Mouse (Mus musculus) embryonic fibroblast, embryonic 13.5 days (primary cell): ENCODE measurements around the gene Vmn1r50. TPM values are rescaled to one million over a fixed set of nuclear protein-coding genes. Genes with fewer than 3 reads are reported as not detected.
"Not testable (repeated sequence)": the region's sequence is repeated elsewhere in the genome, so short reads cannot be mapped to it uniquely, and the experiment has no call there.

Experiments
- H3K27ac ChIP-seq: 2 replicates; pipeline ENCODE4 v1.5.1; 2012; ENCODE audit warnings: low read length, control low read depth, inconsistent platforms; ENCODE audit not compliant: insufficient read depth
- H3K4me1 ChIP-seq: 2 replicates; pipeline ENCODE4 v1.6.1; 2011; ENCODE audit warnings: low read length; ENCODE audit not compliant: control insufficient read depth, insufficient read depth
- H3K4me3 ChIP-seq: 2 replicates; pipeline ENCODE4 v1.5.1; 2011; ENCODE audit warnings: mild to moderate bottlenecking, control low read depth, low read length; ENCODE audit not compliant: insufficient read depth
- CTCF ChIP-seq: IDR thresholded peaks from 2 replicates; pipeline ENCODE4 v1.5.1; 2011; ENCODE audit warnings: mild to moderate bottlenecking, control low read depth, low read length, moderate library complexity, borderline replicate concordance; ENCODE audit not compliant: insufficient read depth
- POLR2A ChIP-seq: IDR thresholded peaks from 2 replicates; pipeline ENCODE4 v1.6.1; 2011; ENCODE audit warnings: low read depth, mild to moderate bottlenecking, control low read depth, low read length, moderate library complexity
- polyA plus RNA-seq: library from polyadenylated mRNA; stranded (reverse); fragments of >200 nt; gene quantifications from 2 replicates; pipeline ENCODE4 v1.2.4, GENCODE M21; 2011; ENCODE audit warnings: low read depth; ENCODE audit not compliant: missing spikeins, insufficient read length

Vmn1r50 gene
- not detected in 2 replicates for polyA plus RNA-seq

- TF ChIP-seq POLR2A: no peak
- TF ChIP-seq CTCF: no peak
- Histone ChIP-seq H3K4me1 (no peaks in the 10 kb centered on the region), H3K27ac (no peak within 1 kb of the TSS), H3K4me3 (no peak within 1 kb of the TSS)
These were observed at the start of gene Vmn1r50 for GRCm38 (mm10) chr6:90101130-90101529. Vmn1r50 (plus strand) TSS chr6:90101430.

- TF ChIP-seq CTCF: no peak
- TF ChIP-seq POLR2A: no peak
- H3K4me1 ChIP-seq: no peaks in the 10 kb centered on the region
- H3K27ac ChIP-seq: no peak within 1 kb of the TSS
- H3K4me3 ChIP-seq: no peak within 1 kb of the TSS
These were observed 22.8 kb upstream of the Vmn1r50 start, which contains the start of gene Vmn1r49 for GRCm38 (mm10) chr6:90078406-90078805. Vmn1r49 (minus strand) TSS chr6:90078506.

- H3K4me3 ChIP-seq: no peak overlapping the region
- H3K4me1 ChIP-seq: no peaks in the 10 kb centered on the region
- TF ChIP-seq CTCF (no peak), POLR2A (no peak)
- no peak overlapping the region for H3K27ac ChIP-seq
These were observed 664 bp upstream of the Vmn1r50 start for GRCm38 (mm10) chr6:90100566-90100965.

- not testable (repeated sequence) for H3K4me1 ChIP-seq, H3K27ac ChIP-seq, H3K4me3 ChIP-seq
These were observed 21.1 kb downstream of the Vmn1r50 start, which contains the start of gene Vmn1r51 for GRCm38 (mm10) chr6:90122296-90122695. Vmn1r51 (plus strand) TSS chr6:90122596.

Other genes starting within 250 kb of the Vmn1r50 start
- gene Vmn1r42, start 225.0 kb upstream of the Vmn1r50 start, polyA plus RNA-seq: not detected in 2 replicates
- gene Vmn1r43, start 225.0 kb upstream of the Vmn1r50 start, polyA plus RNA-seq: 0.10 TPM in 1 of 2 replicates, not detected in the other
- gene Vmn1r44, start 217.8 kb upstream of the Vmn1r50 start, polyA plus RNA-seq: not detected in 2 replicates
- gene Vmn1r45, start 160.8 kb upstream of the Vmn1r50 start, polyA plus RNA-seq: not detected in 2 replicates
- gene Vmn1r46, start 132.1 kb upstream of the Vmn1r50 start, polyA plus RNA-seq: not detected in 2 replicates
- gene Vmn1r47, start 85.3 kb upstream of the Vmn1r50 start, polyA plus RNA-seq: not detected in 2 replicates
- gene Vmn1r48, start 64.6 kb upstream of the Vmn1r50 start, polyA plus RNA-seq: not detected in 2 replicates
- gene Vmn1r49, start 22.9 kb upstream of the Vmn1r50 start, polyA plus RNA-seq: not detected in 2 replicates
- not detected in 2 replicates for gene Vmn1r51, start 21.2 kb downstream of the Vmn1r50 start, polyA plus RNA-seq
- gene Vmn1r52, start 73.4 kb downstream of the Vmn1r50 start, polyA plus RNA-seq: not detected in 2 replicates
- not detected in 2 replicates for gene V1ra8, start 101.4 kb downstream of the Vmn1r50 start, polyA plus RNA-seq
- not detected in 2 replicates for gene Vmn1r53, start 123.0 kb downstream of the Vmn1r50 start, polyA plus RNA-seq
- gene Vmn1r54, start 144.9 kb downstream of the Vmn1r50 start, polyA plus RNA-seq: not detected in 2 replicates
- not detected in 2 replicates for gene BC048671, start 199.8 kb downstream of the Vmn1r50 start, polyA plus RNA-seq
- not detected in 2 replicates for gene Chst13, start 223.8 kb downstream of the Vmn1r50 start, polyA plus RNA-seq
- not detected in 2 replicates for gene Uroc1, start 231.9 kb downstream of the Vmn1r50 start, polyA plus RNA-seq